Mouse (Mus musculus): ENCODE data around the gene Paf1.
A peak's percentile ranks its signal among the peaks of the same experiment; 100 is the strongest.
"Not testable (repeated sequence)": the region's sequence is repeated elsewhere in the genome, so short reads cannot be mapped to it uniquely, and the experiment has no call there.

Paf1 gene

GRCm38 (mm10) chr7:28385196-28385595 lies 7.6 kb upstream of the Paf1 start:
- no peak for DNase-seq

GRCm38 (mm10) chr7:28386007-28386406 lies 6.7 kb upstream of the Paf1 start:
- no peak for DNase-seq

DNA sequence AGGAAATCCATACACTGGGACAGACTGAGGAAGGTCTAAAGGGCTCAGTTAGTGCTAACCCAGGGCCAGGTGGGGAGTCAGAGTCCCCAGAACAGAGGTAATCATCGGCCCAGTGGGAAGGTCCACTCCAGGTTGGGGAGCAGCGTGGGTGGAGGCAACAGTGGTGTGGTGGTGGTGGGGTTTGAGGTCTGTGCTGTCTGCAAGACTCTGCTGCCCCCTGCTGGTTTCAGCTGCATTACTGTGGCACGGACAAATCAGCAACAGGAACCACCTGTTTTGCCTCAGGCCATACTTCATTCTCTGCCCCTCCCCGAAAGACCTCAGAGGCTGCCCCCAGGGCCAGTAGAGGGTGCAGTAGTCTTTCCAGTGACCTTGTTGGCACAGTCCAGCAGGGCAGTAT lies 6.3 kb upstream of the Paf1 start:
- peak; percentile 70 to 84 for DNase-seq

DNA sequence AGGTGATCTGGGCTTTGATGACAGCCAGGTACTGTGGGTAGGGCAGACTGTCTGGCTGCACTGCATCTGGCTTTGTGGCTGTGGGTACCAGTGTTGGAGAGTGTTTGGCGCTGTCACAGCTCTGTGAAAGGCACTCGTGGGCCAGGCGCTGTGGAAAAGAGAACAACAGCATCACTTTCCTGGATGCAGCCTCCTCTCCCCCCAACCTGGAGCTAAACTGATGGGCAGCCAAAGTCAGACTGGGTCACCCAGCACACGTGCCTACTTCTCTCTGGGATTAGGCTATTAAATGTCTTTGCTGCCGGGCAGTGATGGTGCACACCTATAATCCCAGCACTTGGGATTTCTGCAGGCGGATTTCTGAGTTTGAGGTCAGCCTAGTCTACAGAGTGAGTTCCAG lies 5.9 kb upstream of the Paf1 start:
- not testable (repeated sequence) for DNase-seq

GRCm38 (mm10) chr7:28387384-28387783 lies 5.4 kb upstream of the Paf1 start:
- not testable (repeated sequence) for DNase-seq

DNA sequence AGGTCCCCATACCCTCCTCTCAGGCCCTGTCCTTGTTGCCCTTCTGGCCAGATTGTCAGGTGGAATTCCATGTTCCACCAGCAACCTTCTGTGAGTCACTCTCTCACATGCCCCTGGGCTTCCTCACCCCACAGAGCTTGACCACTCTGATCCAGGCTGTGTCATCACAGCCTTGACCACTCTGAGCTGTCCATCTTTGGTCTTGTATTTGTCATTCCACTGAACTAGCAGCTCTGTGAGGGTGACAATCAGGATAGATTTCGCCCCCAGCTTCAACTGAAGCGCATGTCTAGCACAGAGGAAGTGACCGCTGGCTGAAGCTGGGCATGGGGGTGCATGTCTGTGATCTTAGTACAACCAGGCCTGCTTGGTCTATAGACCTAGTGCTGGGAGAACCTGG lies 2.4 kb upstream of the Paf1 start:
- no peak for DNase-seq

DNA sequence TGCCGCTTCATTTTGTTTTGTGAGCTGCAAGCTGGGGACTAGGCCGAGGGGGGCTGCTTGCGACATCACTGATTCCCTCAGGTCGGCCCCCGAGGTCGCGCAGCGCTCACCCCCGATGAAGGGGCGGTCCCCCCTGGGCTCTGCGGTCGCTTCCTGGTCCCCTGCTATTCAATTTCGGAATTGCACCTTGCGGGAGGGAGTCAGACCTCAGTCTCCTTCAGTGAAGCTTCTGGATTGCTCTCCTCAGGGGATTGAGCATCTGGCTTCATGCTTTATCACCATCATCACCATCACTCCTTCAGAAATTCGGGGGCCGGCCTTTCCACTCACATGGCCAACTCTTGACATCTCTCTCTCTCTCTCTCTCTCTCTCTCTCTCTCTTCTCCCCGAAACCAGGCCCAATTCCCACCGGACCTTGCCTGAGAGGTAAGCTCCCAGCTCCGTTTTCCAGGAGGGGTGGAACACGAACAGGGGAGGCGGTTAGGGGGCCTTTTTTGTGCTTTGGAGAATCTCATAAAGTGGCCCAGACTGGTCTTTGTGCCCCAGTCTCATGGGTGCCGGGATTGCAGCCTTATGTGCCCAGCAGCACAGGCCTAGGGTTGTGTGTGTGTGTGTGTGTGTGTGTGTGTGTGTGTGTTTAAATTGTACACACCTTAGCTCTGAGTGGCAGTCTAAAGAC lies 661 bp downstream of the Paf1 start:
- no peak for DNase-seq

GRCm38 (mm10) chr7:28395425-28395824 lies 2.7 kb downstream of the Paf1 start:
- no peak for DNase-seq

DNA sequence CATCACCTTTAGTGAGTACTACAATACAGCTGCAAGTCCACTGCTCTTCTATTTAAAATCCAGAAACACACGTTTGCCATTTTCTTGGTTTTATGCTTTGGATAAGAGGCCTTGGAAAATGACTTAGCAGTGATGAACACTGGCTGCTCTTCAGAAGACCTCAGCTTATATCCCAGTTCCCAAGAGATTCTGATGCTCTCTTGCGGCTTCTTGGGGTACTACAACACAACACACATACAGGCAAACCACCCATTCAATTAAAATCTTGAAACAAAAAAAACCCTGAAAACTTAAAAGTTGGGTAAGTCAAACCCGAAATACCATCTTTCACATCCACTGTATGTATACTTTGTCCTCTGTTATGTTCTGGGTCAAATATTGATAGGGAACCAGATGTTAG lies 5.2 kb downstream of the Paf1 start:
- peak in 1 of 2 experiments; percentile 53 for DNase-seq

DNA sequence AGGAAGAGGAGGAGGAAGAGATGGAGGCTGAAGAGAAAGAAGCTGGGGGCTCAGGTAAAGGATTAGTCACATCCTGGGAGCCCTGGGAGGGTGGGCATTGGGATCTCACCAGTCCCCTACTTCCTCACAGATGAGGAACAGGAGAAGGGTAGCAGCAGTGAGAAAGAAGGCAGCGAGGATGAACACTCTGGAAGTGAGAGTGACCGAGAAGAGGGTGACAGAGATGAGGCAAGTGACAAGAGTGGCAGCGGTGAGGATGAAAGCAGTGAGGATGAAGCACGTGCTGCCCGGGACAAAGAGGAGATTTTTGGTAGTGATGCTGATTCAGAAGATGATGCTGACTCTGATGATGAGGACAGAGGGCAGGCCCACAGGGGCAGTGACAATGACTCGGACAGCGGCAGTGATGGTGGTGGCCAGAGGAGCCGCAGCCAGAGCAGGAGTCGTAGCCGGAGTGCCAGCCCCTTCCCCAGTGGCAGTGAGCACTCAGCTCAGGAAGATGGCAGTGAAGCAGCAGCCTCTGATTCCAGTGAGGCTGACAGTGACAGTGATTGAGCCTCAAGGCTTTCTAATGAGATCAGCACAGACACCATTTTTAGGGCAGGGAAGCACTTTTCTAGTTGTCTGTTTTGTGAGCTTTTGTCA lies 6.1 kb downstream of the Paf1 start:
- DNase-seq, result no peak

DNA sequence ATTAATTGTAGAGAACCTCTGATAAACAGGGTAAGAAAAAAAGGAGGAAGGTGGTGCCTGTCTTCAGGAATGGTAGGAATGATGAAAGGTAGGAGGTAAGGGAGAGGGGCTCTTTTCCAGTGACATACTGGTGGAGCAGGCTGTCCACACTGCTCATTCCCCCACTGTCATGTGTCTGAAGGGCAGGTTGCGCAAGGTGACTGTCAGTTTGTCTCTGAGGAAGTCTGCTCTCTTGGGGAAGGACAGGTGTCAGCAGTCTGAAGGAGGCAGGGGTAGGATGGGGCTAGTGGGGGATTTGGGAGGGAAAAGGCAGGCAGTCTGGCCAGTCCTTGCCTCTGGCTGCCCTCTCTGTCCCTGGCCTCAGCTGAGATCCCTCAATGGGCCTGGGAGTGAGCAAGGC lies 8.3 kb downstream of the Paf1 start:
- DNase-seq, result no peak

DNA sequence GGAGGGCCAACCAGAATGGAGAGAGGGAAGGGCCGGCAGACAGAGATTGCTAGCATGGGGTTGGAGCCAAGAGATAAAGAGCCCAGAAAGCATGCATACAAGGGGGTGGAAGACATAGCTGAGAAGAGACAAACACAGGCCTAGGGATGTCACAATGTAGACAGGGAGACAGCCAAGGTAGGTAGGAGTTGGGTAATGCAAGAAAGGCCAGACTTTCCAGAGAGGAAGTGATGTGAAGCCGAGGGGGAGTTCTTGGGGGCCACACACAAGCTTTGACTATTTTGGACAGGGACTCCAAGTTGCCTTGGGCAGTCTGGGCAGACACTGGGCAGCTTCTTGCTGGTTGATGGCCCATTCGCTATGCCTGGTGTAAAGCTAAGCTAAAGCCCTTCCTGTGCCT lies 9.2 kb downstream of the Paf1 start:
- DNase-seq, result no peak

DNA sequence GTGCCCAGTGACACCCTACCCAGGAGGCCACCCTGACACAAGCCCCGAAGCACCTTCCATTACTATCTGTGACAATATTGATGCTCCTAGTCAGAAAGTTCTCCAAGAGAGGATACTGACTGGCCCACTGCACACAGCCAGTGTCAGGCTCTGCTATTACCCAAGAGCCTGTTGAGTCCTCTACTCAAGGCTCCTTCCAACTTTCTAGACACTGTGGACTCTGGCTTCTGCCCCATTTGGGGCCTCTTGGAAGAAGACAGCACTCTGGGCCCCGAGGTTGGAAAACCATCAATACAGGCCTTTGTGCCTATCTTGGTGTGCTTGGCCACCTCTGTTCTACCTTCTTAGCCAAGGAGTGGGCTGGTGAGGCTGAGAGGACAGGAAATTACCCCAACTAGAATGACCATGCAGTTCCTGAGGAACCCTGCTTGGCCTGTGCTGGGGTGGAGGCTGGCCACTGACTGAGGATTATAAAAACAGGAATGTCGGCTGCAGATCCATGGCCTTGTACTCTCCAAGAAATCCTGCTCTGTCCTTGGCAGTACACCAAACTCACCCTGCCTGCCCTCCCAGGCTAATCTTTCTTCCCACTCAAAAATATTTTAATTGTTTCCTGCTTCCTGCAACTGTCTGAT lies 18.2 kb downstream of the Paf1 start:
- no peak for DNase-seq

DNA sequence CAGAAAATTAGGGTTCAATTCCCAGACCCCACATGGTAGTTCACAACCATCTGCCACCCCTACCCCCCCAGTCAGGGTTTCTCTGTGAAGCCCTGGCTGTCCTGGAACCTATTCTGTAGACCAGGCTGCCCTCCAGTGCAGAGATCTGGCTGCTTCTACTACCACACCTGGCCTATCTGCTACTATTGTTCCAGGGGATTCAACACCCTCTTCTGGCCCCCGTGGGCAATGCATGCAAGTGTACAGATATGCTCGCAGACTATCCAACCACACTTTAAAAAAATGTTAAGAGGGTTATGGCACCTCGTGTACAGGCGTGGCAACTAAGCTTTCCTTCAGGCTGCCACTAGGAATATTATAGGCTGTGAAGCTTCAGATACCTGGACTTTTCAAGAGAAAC lies 20.1 kb downstream of the Paf1 start:
- no peak for DNase-seq

DNA sequence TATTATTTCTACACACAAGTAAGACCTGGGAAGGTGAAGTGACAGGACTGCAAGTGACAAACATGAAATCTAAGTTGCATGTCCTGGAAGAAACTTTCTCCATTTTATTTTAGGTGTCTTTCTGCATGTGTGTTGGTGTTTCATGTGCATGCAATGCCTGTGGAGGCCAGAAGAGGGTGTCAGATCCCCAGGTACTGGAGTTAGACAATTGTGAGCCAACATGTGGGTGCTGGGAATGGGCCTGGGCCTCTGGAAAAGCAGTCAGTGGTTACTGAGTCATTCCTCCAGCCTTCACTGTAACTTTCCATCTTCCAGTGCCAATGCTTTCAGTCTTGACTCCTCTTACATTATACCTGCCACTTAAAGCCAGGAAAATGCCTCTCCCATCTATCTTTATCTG lies 24.6 kb downstream of the Paf1 start:
- no peak for DNase-seq

GRCm38 (mm10) chr7:28418096-28418670 lies 25.4 kb downstream of the Paf1 start:
- no peak for DNase-seq

- DNase-seq, result no peak
Observed at GRCm38 (mm10) chr7:28419416-28419815, 26.7 kb downstream of the Paf1 start.

DNA sequence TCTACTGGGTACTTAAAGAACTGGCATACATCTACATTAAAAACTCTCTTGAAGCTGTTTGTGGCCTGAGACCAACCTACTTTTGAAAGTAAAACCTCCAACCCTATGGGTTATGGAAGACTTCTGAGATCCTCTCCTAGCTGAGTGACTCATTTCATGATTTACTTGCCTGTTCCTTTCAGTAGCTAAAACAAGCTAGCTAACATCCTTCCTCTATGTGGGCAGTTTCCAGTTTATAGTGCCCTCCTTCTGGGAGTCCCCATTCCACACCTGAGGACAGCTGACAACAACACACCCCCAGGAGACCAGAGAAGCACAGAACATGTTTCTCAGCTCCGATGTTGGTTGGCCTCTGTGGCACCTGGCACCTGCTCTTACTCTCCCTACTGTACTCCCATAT lies 30.3 kb downstream of the Paf1 start:
- no peak for DNase-seq

GRCm38 (mm10) chr7:28427738-28428137 lies 35.0 kb downstream of the Paf1 start:
- peak in 1 of 2 experiments; percentile 55 for DNase-seq

- no peak for DNase-seq
Observed at GRCm38 (mm10) chr7:28430512-28430911, 37.8 kb downstream of the Paf1 start.

- DNase-seq, result no peak
Observed at GRCm38 (mm10) chr7:28432252-28432651, 39.5 kb downstream of the Paf1 start.

- DNase-seq, result no peak
Observed at GRCm38 (mm10) chr7:28435660-28436259, 43.0 kb downstream of the Paf1 start.

DNA sequence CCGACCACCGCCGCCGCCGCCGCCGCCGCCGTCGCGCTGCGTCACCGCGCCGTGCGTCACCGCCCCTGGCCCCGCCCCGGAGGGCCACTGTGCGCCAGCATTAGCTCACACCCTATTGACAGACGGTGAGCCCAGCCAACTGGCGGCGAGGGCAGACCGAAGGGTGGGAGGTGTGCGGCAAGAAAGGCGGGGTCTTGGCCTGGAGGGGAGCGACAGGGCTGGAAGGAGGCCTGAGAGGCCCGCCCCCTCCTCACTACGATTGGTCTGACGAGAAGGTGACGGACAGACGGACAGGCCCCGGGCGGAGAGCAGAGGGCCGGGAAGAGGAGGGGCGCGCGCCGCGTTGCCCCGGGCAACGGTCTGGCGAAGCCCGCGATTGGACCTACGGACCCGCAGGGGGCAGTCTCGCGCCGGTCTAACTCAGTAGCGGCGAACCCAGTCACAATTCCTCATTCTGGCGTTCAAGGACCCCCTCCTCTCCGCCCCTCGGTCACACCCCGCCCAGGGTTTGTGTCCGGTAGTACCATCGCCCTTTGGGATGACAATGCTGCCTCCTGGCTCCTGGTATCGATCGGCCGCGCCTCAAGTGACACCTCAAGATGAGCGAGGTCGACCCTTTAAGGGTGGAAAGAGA lies 43.6 kb downstream of the Paf1 start:
- peak; percentile 100 for DNase-seq
